Mouse (Mus musculus) left cerebral cortex, adult 18-20 months (tissue): ENCODE measurements at regions not wholly inside any gene's neighbourhood (a gene's known extent, or its start where the extent isn't known, plus 50 kb on each side); places are given as distances from the start of the nearest gene placed in this dataset.

Experiments
- DNase-seq, 2 experiments: peaks; one replicate each; pipeline ENCODE4 v3.0.0; 2021 to 2022; ENCODE audit warnings: low spot score in 2 of 2, mixed read lengths in 1 of 2

DNA sequence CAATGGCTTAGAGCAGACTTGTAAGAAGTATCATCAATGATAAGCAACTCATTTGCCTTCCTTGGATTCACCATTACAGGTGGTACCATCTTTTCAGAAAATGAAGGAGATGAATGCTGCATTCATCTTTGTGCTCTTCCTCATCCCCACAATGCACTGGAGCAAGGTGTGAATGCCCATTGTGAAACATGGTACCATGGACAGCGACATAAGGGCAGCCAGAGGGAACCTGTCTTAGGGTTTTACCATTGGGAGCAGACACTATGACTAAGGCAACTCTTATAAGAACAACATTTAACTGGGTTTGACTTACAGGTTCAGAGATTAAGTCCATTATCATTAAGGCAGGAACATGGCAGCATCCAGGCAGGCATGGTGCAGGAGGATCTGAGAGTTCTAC, 60.1 kb upstream of the Kcnj6 start:
- no peak for DNase-seq

DNA sequence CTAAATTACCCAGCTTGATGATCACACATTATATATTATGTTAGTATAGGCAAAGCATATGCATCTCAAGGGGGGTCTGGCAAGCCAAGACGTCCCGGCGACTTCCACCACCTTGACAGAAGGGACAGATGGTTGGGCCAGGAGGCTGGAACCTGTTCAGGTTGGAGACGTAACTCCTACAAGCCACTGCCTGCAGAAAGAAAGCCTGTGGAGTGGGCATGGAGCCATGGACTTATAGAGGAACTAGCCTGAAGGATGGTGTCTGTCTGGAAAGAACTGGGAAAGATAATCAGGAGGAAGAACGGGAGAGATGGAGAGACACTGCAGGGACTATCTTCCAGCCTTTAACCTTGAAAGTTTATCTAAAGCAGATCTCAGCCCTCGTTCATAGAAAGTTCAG, 66.9 kb upstream of the Kcnj6 start:
- peak; percentile 2 for DNase-seq

DNA sequence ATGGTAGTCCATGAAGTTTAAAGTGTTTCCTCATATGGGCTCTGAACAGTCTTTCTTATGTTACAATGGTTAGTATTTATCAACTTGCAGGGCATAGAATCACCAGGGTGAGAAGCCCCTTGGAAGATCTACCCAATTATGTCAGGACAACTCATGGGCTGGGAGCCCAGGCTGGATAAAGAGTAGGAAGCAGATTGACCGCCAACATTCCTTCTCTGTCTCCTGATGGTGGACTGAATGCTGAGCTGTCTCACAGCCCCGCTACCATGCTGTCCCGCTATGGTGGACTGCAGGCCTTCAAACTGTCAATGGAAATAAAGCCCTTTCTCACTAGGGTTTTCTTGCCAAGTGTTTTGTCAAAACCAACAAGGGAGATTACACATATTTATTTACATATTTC, 69.2 kb upstream of the Kcnj6 start:
- no peak for DNase-seq

DNA sequence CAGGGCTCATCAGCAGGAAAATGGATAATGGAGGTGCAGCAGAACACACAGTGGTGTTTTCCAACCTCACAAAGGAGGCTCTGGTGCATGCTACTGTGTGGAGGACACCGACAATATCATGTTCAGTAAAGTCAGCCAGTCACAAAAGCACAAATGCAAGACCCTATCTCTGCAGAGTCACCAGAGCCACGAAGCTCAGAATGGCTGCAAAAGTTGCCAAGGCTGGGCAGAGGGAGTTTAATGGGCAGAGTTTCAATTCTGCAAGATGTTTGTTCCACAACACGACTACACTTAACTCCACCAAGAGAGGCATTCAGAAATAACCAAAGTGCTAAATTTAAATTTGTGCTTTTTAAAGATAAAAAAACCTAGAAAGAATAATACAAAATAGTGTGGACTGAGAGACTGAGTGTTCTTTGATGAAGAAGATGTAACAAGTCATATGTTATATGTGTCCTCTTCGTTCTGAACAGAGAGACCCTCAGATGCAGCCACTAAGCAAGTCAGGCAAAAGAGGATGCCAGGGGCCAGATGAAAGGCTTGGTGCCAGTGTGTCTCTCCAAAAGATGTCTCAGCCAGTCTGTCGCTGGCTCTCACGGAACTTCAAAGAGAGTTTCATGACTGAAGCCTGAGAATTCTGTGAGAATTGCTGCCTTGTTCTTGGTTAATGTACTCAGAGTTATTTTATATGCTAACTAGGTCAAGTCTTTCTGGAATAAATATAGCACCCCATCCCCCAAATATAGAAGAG, 95.1 kb upstream of the Kcnj6 start:
- DNase-seq = peak in 1 of 2 experiments; percentile 3

DNA sequence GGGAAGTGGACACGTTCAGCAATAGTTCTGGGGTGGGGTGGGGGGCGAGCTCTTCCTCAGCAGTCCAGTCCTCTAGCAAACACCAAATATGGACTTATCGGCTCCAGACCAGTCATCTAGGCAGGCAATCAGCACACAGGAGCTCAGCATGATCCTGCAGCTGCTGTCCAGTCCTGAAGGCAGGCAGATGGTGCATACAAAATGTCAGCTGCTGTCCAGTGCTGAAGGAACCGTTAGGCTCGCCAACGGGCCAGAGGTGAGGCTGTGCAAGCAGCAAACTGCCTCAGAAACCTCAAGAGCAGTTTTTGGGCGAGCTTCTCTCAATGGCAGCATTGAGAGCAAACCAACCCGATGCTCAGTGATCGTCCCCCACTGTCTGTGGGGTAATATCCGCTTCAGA, 96.3 kb upstream of the Kcnj6 start:
- no peak for DNase-seq

DNA sequence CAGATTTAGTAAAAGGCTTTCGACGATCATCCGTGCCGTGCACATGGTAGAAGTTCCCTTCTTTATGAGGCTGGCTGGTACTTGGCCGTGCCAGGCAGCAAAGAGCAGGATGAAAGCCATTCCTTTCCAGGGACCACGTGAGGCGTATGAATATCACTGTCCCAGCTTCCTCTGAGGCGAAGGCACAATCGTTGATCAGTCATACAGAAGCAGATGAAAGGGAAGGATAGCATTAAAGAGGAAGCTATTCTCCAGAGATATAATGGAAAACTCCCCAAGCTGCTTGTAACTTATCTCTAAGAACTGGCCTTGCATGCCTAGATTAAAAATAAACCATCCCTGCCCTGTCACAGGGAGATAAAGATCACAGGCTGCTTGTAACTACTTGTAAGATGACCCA, 103.5 kb upstream of the Kcnj6 start:
- no peak for DNase-seq

DNA sequence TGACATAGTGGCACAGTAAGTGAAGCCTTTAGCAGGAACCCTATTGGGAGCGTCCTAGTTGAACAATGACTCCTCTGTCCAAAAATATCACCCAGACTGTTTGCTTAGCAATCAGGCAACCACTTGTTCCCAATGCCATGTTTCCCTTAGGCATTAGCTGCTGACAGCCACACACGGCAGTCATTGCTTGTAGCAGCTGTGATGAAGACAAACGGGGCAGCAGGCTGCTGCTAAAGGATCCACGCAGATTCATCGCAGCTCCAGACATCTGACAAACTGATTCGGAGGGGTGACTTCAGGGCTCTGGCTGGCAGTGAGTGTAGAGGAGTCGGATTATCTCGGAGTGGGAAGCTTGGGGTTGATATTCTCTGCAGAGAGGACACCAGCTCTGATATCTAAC, 120.0 kb upstream of the Kcnj6 start:
- peak in 1 of 2 experiments; percentile 5 for DNase-seq

DNA sequence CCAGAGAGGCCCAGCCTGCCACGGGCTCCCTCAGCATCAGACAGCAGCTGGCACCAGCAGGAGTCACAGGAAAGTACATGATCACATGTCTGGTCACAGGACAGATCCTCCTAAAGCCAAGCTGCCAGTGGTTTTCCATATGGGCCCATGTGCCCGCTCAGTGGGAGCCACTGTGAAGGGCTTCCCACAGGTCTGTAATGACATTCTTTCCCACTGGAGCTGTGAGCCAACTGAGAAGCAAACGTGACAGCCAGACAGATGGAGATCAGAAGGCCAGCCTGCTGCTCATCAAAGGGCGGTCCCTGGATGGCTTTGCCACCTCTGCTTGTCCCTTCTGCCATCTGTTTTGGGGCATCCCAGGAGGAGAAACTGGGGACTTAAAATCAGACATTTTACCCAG, 121.8 kb upstream of the Kcnj6 start:
- no peak for DNase-seq

DNA sequence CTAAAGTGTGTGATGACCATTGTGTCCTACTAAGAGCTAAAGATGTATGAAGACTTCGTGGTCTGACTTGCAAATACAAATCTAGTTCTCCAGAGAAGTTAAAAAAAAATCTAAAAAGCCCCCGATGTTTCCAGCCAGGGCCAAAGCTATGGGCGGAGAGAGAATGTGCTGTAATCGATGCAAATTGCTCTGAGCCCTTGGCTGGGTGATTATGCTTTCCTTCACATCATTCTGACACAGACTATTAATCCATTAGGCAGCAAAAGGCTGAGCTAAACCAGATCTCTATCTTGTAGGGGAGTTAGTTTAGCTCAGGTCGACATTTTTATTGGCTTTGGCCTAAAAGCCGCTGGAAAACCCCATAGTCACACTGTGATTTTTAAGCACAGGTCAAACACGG, 124.5 kb upstream of the Kcnj6 start:
- no peak for DNase-seq

DNA sequence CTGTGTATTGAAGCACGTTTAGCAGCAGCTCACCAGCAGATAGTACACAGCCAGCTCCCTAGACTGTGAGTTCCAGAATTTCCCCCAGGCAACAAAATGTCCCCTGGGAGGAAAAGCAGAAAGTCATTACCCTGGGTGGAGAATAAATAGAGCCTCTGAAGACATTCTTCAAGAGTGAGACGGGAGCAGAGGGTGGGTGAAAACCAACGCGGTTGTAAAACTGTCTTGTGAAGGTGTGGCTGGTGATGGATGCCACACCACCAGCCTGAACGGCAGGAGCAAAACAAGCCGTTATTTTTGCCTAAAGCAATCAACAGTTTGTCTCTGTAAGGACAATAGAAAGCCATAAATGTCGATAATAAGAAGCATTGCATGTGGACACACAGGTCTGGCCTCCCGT, 129.7 kb upstream of the Kcnj15 start:
- DNase-seq = no peak

DNA sequence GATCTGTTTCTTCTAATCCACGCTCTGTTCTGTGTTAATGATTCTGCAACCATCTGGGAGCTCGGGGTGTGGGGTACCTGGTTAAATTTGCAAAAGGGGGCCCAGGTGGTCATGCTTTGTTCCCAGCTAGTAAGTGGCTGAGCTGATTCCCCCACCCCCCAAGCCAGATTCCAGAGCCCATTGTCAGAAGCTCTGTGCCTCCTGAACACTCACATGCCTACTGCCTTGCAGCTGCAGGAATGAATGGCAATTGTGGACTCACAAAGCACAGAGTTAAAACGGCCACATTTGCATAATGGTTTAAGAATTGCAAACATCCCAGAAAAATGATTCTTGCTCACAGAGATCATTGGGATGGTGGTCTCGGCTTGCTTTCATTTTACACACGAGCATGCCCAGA, 125.5 kb upstream of the Kcnj15 start:
- DNase-seq = no peak

DNA sequence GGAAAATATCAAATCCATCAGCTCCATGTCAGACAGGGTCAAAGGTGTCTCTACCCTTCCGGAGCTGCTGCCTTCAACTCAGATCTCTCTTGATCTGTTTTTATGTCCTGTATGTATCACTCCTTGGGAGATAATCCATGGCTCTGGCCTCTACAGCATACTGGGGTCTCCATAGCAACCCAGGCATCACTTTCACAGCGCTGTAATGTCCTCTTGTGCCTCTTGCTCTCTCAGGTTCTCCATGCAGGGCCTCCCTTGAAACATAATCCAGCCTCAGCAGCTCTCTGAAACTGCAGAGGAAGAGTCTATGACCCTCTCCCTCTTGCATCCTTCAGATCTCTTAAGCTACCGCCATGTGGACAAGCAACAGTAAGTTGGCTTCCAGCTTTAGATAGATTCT, 118.5 kb upstream of the Kcnj15 start:
- no peak for DNase-seq

DNA sequence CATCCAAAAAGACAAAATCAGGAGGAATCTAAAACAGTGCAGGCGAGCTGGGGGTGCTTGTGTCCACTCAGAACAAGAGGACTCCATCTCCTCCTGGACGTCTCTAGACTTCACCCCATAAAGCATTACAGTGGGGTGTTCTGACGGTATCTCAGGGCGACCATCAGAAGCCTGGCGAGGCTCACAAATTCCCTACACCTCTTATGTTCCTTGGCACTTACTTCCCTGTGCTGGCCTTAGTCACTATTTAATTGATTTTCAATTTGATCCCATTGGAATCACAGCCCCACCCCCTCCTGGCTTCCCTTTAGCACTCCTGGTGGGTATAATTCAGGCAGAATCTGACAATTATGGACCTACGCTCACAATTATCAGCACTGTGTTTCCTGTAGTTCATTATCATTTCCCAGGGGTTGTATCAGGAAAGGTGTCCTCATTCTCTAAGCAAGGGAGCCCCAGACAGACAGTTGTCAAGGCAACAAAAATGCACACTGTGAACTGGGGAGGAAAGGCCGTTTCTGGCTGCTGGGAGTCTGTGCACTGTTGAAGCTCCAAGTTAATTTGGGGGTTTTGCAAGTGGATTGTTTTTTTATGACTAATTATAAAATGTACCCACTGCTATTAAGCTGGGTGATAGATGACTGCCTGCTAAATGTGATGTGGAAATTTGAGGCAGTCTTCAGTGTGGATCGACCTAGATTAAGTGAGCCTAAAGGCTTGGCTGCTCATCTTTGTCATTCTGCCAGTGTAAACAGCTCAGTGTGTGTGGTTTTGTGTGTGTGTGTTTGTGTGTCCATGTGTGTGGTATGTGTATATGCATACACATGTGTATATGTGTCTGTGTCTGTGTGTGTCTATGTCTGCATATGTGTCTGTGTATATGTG, 115.6 kb upstream of the Kcnj15 start:
- no peak for DNase-seq

DNA sequence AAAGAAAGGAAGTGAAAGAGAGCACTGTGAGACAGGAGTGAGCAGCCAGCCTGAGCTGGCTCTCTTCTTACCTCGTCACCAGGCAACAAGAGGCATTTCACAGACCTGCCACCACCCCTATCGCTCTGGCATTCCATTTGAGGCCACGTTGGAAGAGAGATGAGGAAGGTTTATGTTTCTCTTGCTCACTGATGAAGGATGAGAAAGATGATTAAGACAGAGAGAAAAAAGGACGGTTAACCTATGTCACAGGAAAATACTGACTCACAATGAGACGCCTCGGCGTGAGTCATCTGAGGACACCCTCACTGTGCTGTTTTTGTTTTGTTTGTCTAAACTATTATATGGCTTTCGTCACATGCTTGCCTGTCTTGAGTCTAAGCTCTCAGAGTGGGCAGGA, 106.9 kb upstream of the Kcnj15 start:
- peak; percentile 1 to 5 for DNase-seq

DNA sequence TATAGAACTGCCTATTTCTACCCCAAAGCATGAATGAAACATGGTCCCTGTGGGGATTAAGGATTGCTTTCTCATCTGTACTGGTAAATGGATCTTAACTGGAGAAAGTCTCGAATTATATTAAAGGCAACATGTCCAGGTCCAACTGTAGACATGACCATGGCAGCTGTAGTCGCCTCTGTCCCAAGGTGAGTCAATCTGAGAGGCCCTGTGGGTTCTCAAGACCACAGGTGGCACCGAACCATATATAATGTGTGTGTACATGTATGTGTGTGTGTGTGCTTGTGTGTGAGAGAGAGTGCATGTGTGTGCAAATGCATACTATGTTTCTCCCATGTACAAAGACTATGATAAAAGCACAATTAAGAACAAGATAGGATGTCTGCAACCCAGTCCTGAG, 105.9 kb upstream of the Kcnj15 start:
- no peak for DNase-seq

DNA sequence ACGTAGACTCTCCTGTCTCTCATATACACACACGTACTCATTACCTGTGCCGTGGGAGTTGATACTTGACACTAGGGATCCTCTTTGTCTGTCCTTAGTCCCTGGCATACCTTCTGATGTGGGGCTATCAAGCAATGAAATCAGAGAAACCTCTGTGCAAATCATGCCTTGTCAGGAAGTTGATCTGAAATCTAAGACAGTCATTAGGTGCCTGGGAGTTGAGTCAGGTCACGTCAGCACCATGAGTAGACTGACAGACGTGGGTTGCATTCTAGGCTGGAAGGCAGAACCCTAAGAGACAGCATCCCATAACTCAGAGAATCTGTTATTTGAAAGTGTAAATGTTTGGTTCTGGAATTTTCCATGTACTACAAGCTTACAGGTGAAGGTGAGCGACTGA, 105.4 kb upstream of the Kcnj15 start:
- DNase-seq = no peak

DNA sequence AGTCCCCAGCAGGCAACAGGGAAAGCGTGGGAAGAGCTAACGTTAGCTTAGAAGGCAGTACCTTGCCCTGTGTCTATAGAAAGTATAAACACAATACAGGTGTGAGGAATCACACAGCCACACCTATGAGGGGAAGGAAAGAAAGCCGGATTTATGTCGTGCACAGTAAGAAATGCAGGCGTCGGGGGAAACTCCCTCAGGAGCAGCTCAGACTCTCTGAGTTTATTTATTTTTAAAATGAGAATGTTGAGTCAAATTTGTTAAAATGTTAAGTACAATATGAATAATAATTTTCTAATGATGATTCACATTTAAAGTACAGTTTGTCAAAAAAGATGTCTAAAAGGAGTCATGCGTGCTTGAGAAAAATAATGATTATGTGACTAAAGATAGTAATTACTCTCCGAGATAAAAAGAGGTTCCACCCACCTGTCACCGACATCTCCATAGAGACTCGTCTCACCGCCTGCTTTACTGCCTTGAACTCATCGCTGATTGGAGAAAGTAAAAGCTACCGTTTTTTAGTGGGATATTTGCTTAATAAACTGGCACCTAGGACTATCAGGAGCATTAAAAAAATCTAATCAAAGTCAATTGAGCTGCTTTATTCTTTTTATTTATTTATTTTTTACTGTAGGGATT, 104.5 kb upstream of the Kcnj15 start:
- DNase-seq = no peak

DNA sequence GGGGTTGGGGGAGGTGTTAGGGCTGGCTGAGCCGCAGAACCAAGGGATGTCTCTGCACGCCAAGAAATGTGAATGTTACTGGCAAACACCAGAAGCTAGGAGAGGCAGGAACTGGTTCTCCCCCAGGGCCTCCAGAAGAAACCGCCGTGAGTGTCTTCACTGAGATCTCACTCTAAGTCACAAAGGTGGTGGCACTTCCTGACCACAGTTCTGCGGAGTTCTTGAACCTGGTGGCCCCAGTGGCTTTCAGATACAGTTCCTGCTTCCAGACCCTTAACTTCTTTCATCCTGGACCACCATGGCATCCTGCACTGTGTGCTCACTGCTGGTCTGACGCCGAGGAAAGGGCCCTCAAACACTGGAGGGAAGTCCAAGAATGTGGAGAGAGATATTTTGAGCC, 89.0 kb upstream of the Kcnj15 start:
- DNase-seq = no peak

DNA sequence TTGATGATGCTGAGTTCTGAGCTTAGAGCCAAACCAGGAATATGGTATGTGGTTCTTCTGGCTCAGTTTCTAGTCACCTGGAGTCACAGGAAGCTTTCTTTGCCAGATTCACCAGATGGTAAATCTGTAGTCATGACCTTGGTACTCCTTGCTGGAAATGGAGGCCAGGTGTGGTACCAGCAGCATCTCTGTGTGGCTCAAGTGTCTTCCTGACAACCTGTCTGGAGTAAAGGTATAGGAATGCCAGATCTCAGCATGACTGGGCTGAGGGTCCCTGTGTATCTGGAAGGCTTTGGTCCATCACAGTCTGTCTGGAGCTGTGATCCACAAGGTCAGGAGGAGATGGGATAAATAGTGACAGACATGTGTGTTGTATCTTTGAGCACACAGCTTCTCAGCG, 88.0 kb upstream of the Kcnj15 start:
- DNase-seq = no peak

DNA sequence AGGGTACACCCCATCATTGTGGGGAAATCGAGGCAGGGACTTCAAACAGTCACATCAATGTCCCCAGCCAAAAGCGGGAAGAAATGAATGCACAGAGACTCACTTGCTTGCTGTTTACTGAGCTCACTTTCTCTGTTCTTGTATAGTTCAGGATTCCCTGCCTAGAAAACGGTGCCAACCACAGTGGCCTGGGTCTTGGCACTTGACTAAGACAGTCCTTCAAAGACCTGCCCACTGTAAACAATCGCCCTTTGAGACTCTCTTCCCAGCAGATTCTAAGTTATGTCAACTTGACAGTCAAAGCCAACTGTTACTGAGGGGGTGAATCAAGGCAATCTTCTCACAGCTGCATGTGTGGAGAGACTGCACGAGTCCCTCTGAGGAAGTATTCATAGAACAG, 76.8 kb upstream of the Kcnj15 start:
- DNase-seq = no peak

DNA sequence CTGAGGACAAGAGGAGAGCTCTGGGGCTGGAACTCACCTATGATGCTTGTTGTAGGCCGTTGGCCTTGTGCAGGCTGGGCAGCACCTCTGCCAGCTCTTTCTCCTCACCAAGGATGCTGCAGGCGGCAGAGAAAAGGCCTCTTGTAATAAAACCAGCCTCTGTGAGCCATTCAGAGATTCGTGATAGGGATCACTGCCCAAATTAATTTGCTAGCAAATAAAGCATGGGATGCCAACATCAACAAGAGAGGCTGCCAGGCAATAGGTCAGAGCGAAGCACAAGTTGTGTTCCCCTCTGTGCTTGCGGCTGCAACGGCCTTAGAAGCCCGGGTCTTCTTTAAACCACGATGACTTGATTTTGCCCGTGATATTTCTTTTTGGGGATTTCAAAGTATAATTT, 72.0 kb upstream of the Kcnj15 start:
- no peak for DNase-seq

DNA sequence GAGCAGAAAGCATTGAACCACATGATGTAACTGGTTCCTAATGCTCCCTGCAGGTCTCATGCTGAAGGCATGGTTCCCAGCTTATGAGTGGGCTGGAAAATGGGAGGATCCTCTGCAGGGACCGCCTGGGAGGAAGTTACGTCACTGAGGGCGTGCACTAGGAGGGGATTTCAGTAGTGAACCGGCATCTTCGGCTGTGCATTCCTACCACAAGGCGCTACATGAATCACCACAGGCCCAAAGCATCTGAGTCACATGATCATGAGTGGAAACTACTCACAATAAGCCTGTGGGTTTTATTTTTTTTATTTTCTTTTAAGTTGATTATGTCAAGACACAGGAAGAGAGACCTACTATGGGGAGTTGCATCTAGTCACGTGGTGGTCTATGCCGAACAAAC, 68.2 kb upstream of the Kcnj15 start:
- DNase-seq = no peak
